Mouse (Mus musculus) heart, adult 11 months (tissue): Measurements from ENCODE around the gene Ccin.

ENCODE experiments used
- DNase-seq: peaks from one replicate; pipeline ENCODE4 v3.0.0; 2022

Gene Ccin

DNA sequence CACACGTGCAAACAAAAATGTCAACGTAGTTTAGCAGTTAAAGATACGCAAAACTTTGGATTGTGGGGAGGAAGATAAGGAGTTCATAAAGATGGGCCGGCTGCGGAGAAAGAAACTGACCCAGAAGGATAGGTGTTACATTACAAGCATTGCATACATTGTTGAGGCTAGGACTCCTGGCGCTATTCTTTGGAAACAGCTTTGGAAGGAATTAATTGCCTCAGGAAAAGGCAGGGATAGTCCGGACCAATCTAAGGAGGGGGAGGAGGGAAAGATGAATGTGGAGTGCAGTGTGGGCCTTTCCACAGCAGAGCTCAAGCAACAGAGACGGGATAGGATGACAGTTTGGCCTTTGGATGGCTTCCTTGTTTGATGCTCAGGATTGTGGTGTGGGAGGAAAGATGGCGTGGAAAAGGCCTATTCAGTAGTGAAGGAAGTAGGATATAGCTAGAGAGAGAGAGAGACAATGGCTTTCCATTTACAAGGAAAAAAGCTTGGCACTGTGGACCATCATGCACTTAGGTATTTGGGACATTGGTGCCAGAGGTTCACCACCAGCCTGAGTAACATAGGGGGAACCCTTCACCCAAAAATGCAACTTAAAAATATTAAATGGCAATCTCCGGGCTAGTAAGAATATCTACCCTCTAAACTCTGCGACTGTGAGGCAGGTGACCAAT is 30.2 kb downstream of the Ccin start:
- DNase-seq = peak; percentile 73

- peak; percentile 86 for DNase-seq
Observed at GRCm38 (mm10) chr4:44016071-44016470, 32.8 kb downstream of the Ccin start.

DNA sequence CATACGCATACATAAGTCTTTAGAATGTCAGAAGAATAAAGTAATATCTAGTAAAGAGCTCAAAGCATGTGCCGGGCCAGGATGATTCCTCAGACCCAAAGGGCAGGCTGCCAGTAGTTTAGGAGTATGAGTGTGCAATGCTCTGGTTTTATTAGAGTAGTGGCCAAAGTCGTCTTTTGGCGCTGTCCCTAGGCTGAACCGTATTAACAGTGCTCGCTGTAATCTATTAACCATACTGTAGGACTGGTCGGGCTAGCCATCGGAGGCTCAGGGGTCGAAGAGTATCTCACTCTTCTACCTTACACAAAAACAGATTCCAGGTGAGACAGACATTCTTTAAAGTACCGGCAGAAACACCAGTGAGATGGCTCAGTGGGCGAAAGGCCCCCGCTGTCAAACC is 33.5 kb downstream of the Ccin start:
- DNase-seq = peak; percentile 85

- DNase-seq = peak; percentile 74
Observed at GRCm38 (mm10) chr4:44022323-44022722, 39.0 kb downstream of the Ccin start.

DNA sequence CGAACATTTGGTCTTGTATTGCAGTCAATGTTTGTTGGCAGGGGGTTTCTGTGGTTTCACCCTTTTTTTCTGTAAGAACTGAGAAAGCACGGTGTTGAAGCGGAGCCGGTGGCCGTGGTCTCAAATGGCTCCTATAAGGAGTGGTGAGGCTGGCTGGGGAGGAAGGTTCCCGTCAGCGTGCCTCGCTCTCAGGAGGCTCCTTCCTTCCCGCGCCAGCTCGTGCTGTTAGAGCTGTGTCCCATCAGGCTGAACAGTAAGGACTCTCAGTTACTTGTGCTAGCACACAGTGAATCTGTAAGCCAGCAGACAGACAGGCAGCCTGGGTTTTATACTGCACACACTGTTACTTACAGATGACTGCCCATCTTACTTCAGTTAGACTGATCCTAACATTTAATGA is 39.5 kb downstream of the Ccin start:
- DNase-seq = peak; percentile 79

- peak; percentile 84 for DNase-seq
Observed at GRCm38 (mm10) chr4:44023681-44024080, 40.4 kb downstream of the Ccin start.

GRCm38 (mm10) chr4:44024241-44024640 is 41.0 kb downstream of the Ccin start:
- peak; percentile 64 for DNase-seq

DNA sequence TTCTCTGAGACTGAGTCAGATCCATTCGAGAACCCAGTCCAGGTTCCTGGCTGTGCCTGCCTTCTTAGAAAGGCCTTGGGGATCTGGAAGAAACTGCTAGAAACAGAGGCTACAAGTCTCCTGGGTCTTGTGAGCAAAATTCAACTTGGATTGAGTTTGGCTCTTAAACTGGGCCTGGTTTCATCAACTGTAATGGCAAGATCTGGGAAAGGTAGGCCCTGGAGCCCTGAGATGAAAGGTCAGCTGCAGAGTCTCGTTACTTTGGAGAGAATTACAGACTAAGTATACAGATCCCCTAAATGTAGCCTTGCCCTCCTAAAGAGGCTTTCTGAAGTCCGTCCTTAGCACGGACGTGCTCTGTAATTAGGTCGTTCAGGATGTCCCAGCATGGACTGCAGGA is 42.3 kb downstream of the Ccin start:
- DNase-seq = peak; percentile 65

DNA sequence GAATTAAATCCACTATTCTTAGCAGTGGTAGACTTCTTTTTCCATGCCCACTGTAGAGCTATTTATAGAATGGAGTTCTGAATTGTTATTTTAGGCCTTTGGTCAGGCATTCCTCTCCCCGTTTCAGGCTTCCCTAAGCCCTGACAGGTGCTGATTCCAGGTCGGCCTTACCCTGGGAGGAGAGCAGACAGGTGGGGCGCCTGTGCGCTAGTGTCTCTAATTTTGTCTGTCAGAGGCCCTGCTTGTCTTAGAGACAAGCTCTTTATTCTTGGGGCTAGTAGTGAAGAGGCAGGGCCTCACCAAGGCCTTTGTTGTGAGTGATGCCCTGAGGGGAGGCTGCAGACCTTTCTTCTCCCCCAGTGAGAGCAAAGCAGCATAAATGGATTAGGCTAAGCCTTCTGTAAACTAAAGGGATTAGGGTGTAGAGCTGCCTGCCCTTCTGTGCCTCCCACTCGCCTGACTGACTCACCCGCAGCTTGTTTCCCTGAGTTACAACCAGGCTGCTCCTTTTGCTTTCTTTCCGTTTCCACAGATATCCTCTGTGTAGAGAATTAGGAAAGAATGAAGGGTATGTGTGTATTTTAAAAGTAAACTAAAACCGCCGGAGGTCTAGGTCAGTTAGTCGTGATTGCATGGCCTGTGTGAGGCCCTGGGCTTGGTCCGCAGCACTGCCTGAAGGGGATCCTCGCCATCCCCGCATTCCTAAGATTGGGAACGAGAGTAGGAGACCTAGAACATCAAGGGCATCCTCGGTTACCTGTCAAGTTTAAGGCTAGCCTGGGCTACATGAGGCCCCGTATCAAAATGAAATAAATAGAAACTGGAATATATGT is 45.2 kb downstream of the Ccin start:
- DNase-seq = no peak

DNA sequence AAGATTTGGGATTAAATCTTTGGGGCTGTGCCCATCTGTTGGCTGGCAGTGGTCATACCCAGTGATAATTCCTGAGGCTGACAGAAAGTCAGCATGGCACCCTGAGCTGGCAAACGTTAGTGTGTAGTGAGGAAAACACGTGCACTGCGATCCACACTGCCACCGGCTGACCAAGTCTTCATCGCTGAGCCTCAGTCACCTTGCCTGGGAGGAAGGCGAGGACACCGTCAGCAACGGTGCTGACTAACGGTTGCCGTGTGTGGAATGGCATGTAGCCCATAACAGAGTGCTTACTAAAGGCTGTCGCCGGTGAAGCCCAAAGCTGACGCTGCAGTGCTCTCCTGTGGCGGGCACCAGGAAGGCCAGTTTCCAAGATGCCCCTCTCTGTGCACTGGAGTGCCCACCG is 46.4 kb downstream of the Ccin start:
- peak; percentile 95 for DNase-seq

GRCm38 (mm10) chr4:44031521-44031920 is 48.2 kb downstream of the Ccin start:
- DNase-seq = peak; percentile 96
